Mouse (Mus musculus) midbrain, embryonic 14.5 days (tissue): Measurements from ENCODE around the gene Gm6169. TPM values are rescaled to one million over a fixed set of nuclear protein-coding genes. Genes with fewer than 3 reads are reported as not detected.
"Not testable (repeated sequence)": the region's sequence is repeated elsewhere in the genome, so short reads cannot be mapped to it uniquely, and the experiment has no call there.

Experiments used
- ATAC-seq: fragments of 200-750 bp; cut with Nextera tagmentation; 2 replicates; pipeline ENCODE4 v1.8.0; 2017; ENCODE audit warnings: moderate number of reproducible peaks, moderate library complexity; ENCODE audit not compliant: low FRiP score, low TSS enrichment
- DNase-seq: peaks from one replicate; pipeline ENCODE4 v3.0.0-alpha.2; 2015
- H3K27ac ChIP-seq: fragments of 300-500 bp; sonication (generic); replicated peaks from 2 replicates; pipeline ENCODE4 v1.5.1; 2014; ENCODE audit warnings: mild to moderate bottlenecking, low read depth, low read length, moderate library complexity
- H3K27me3 ChIP-seq: fragments of 300-500 bp; sonication (generic); 2 replicates; pipeline ENCODE4 v1.6.1; 2014; ENCODE audit warnings: low read length, control low read depth, mixed read lengths; ENCODE audit not compliant: control insufficient read depth, insufficient read depth
- H3K36me3 ChIP-seq: fragments of 300-500 bp; sonication (generic); 2 replicates; pipeline ENCODE4 v1.6.1; 2014; ENCODE audit warnings: low read length, control low read depth; ENCODE audit not compliant: control insufficient read depth, insufficient read depth
- H3K4me1 ChIP-seq: fragments of 300-500 bp; sonication (generic); 2 replicates; pipeline ENCODE4 v1.6.1; 2014; ENCODE audit warnings: mild to moderate bottlenecking, antibody characterized with exemption, low read length, control low read depth; ENCODE audit not compliant: control insufficient read depth, insufficient read depth
- H3K4me2 ChIP-seq: fragments of 300-500 bp; sonication (generic); 2 replicates; pipeline ENCODE4 v1.6.1; 2014; ENCODE audit warnings: mild to moderate bottlenecking, low read length, moderate library complexity
- H3K4me3 ChIP-seq: fragments of 300-500 bp; sonication (generic); replicated peaks from 2 replicates; pipeline ENCODE4 v1.5.1; 2014; ENCODE audit warnings: low read depth, low read length
- H3K9ac ChIP-seq: fragments of 300-500 bp; sonication (generic); replicated peaks from 2 replicates; pipeline ENCODE4 v1.6.1; 2014; ENCODE audit warnings: mild to moderate bottlenecking, low read length, moderate library complexity
- H3K9me3 ChIP-seq: fragments of 300-500 bp; sonication (generic); 2 replicates; pipeline ENCODE4 v1.6.1; 2016; ENCODE audit warnings: low read length, control low read depth, mixed read lengths; ENCODE audit not compliant: control insufficient read depth
- WGBS: fragments of 180-500 bp; shearing (Covaris S2); extraction: QIAGEN DNeasy Blood & Tissue Kit; methylation state at CpG from one replicate; pipeline ENCODE4 v1.1.7; 2014; 5-methylcytosine and 5-hydroxymethylcytosine counted together
- polyA plus RNA-seq: library from polyadenylated mRNA; unstranded; fragments of >200 nt; fragmentation: Nextera tagmentation; extraction: Ambion mirVana; gene quantifications from 2 replicates; pipeline ENCODE4 v1.2.1, GENCODE M21; 2014

Gm6169 gene
- polyA plus RNA-seq, 1 experiment from 2014 or later = 0.61 TPM

- Histone ChIP-seq H3K27me3 (no peaks in the 10 kb centered on the region), H3K9ac (no peak overlapping the region), H3K27ac (no peak overlapping the region), H3K36me3 (peaks cover 27% of the 10 kb centered on the region; the same call in 1 of the 2 replicates), H3K9me3 (no peaks in the 10 kb centered on the region), H3K4me2 (no peak overlapping the region), H3K4me1 (no peaks in the 10 kb centered on the region), H3K4me3 (no peak overlapping the region)
- no peak for DNase-seq
- ATAC-seq = no peak
- WGBS = 89% methylated on average over 4 of the region's 4 CpGs
Measured at GRCm38 (mm10) chr13:97109046-97109445, 10.0 kb upstream of the Gm6169 start.

- not testable (repeated sequence) for H3K4me2 ChIP-seq, H3K4me1 ChIP-seq, DNase-seq, H3K9me3 ChIP-seq, H3K27ac ChIP-seq, H3K27me3 ChIP-seq, ATAC-seq, H3K4me3 ChIP-seq, H3K9ac ChIP-seq
- H3K36me3 ChIP-seq = peaks cover 18% of the 10 kb centered on the region; the same call in 1 of the 2 replicates
- 97% methylated on average over 4 of the region's 4 CpGs for WGBS
Measured at GRCm38 (mm10) chr13:97107721-97108120, 8.7 kb upstream of the Gm6169 start.

DNA sequence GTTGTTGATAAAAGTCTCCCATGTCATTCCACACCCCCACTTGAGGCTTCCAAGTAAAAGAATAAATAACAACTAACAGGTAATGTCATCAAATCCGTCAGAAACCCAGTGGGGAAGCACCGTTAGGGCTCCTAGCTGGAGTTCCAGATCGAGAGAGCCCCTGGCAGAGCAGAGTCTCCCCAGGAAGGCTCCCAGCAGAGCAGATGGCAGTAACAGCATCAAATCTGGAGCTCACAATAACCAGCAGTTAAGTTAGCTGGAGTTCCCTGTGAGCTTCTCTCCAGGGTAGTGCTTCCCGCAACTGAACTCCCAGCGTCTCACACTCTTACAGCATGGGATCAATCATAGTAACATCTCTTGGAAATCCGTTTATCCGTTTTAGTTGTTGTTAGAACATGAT, 6.0 kb upstream of the Gm6169 start:
- H3K9ac ChIP-seq = no peak overlapping the region
- H3K4me2 ChIP-seq = no peak overlapping the region
- ATAC-seq (no peak), DNase-seq (no peak)
- no peak overlapping the region for H3K4me3 ChIP-seq
- no peaks in the 10 kb centered on the region for H3K4me1 ChIP-seq
- no peaks in the 10 kb centered on the region for H3K9me3 ChIP-seq
- WGBS = 76% methylated on average over 7 of the region's 7 CpGs
- H3K36me3 ChIP-seq = peaks cover 7% of the 10 kb centered on the region; the same call in 1 of the 2 replicates
- no peak overlapping the region for H3K27ac ChIP-seq
- H3K27me3 ChIP-seq = no peaks in the 10 kb centered on the region

- no peak overlapping the region for H3K4me2 ChIP-seq
- no peak overlapping the region for H3K4me3 ChIP-seq
- H3K27ac ChIP-seq = no peak overlapping the region
- ATAC-seq = no peak
- no peaks in the 10 kb centered on the region for H3K27me3 ChIP-seq
- peaks cover 14% of the 10 kb centered on the region; the same call in 1 of the 2 replicates for H3K36me3 ChIP-seq
- no peak for DNase-seq
- H3K4me1 ChIP-seq = no peaks in the 10 kb centered on the region
- WGBS = 95% methylated on average over 4 of the region's 4 CpGs
- no peaks in the 10 kb centered on the region for H3K9me3 ChIP-seq
- H3K9ac ChIP-seq = no peak overlapping the region
Measured at GRCm38 (mm10) chr13:97095726-97096125, 3.3 kb downstream of the Gm6169 start.

GRCm38 (mm10) chr13:97088183-97088582, 10.9 kb downstream of the Gm6169 start:
- no peak for ATAC-seq

GRCm38 (mm10) chr13:97087421-97087820, 11.6 kb downstream of the Gm6169 start:
- H3K9ac ChIP-seq = no peak overlapping the region
- no peak overlapping the region for H3K4me2 ChIP-seq
- H3K9me3 ChIP-seq = no peaks in the 10 kb centered on the region
- 95% methylated on average over 6 of the region's 6 CpGs for WGBS
- H3K4me1 ChIP-seq = no peaks in the 10 kb centered on the region
- H3K36me3 ChIP-seq = no peaks in the 10 kb centered on the region
- no peak for ATAC-seq
- H3K27me3 ChIP-seq = no peaks in the 10 kb centered on the region
- DNase-seq = no peak
- no peak overlapping the region for H3K4me3 ChIP-seq
- H3K27ac ChIP-seq = no peak overlapping the region

More at GRCm38 (mm10) chr13:97088183-97088582, 10.9 kb downstream of the Gm6169 start:
- H3K4me2 ChIP-seq = no peak overlapping the region
- no peak for DNase-seq
- no peak overlapping the region for H3K27ac ChIP-seq
- H3K9ac ChIP-seq = no peak overlapping the region
- no peaks in the 10 kb centered on the region for H3K27me3 ChIP-seq
- WGBS = 59% methylated on average over 3 of the region's 3 CpGs
- H3K4me1 ChIP-seq = no peaks in the 10 kb centered on the region
- no peaks in the 10 kb centered on the region for H3K9me3 ChIP-seq
- H3K4me3 ChIP-seq = no peak overlapping the region
- no peaks in the 10 kb centered on the region for H3K36me3 ChIP-seq

- Histone ChIP-seq H3K9ac (no peak overlapping the region), H3K36me3 (no peaks in the 10 kb centered on the region), H3K27ac (no peak overlapping the region), H3K4me3 (no peak overlapping the region), H3K9me3 (no peaks in the 10 kb centered on the region), H3K27me3 (no peaks in the 10 kb centered on the region), H3K4me1 (no peaks in the 10 kb centered on the region), H3K4me2 (no peak overlapping the region)
- WGBS = 64% methylated on average over 9 of the region's 9 CpGs
- no peak for ATAC-seq
- no peak for DNase-seq
Measured at GRCm38 (mm10) chr13:97086316-97086715, 12.7 kb downstream of the Gm6169 start.

DNA sequence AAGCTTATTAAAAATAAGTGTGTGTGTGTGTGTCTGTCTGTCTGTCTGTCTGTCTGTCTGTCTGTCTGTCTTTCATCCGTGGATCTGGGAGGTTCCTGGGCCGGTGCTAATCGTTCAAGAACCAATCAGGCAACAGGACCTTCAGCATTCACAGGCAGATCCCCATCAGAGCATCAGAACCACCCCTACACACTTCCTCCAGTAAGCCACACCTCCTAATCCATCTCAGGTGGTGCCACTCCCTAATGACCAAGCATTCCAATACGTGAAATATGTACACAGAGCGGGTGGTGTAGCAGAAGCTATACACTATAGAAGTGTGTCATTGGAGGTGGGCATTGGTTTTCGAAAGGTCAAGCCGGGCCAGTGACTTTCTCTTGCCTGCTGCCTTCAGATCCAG, 16.6 kb downstream of the Gm6169 start:
- Histone ChIP-seq H3K9me3 (no peaks in the 10 kb centered on the region), H3K4me3 (no peak overlapping the region), H3K4me1 (no peaks in the 10 kb centered on the region), H3K9ac (no peak overlapping the region), H3K4me2 (no peak overlapping the region), H3K27ac (no peak overlapping the region), H3K36me3 (no peaks in the 10 kb centered on the region), H3K27me3 (no peaks in the 10 kb centered on the region)
- DNase-seq (no peak), ATAC-seq (no peak)
- WGBS = 95% methylated on average over 7 of the region's 7 CpGs

DNA sequence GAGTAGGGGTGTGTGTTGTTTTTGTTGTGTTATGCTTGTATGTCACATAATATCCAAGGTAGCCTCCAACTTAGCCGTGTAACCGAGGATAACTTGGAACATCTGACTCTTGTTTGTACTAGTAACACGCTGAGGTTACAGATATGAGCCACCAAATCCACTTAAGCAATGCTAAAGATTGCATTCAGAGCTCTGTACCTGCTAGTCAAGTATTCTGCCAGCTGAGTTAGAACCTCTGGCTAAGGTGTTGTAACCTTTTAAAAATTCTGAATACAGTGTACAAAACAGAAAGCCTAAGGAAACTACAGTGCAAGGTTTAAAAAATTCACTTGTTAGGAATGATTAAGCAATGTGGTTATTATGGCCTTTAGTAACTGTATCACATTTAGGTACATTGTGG, 18.4 kb downstream of the Gm6169 start:
- Histone ChIP-seq H3K36me3 (no peaks in the 10 kb centered on the region), H3K4me3 (no peak overlapping the region), H3K4me2 (no peak overlapping the region), H3K27ac (no peak overlapping the region), H3K9me3 (no peaks in the 10 kb centered on the region), H3K4me1 (no peaks in the 10 kb centered on the region), H3K27me3 (no peaks in the 10 kb centered on the region), H3K9ac (no peak overlapping the region)
- 95% methylated on average over 3 of the region's 3 CpGs for WGBS
- DNase-seq = no peak
- no peak for ATAC-seq
